ENCODE assay signal across 22 mouse cellular contexts in genomic region chr5:22074971-22075370, GRCm38 (mm10).
A peak's percentile ranks its signal among the peaks of the same experiment; 100 is the strongest.
DNase-seq lines count a peak whose midpoint lies in the region; ATAC-seq lines count a peak whose summit lies in the region.
"Had no signal": no experiment of that assay in that cellular context is flagged by ENCODE, and none has a peak within 500 bp of the region (broad histone marks: within the 10 kb centered on the region; RNA-seq: fewer than 3 reads in every experiment).

No protein-coding gene starts in this region.

- H3K27ac ChIP-seq in midbrain, embryonic 11.5 days (ENCODE audit: low read depth, low read length) = no peak overlapping the region
- no peak overlapping the region for H3K27ac ChIP-seq in midbrain, embryonic 10.5 days (replicated peaks)
- H3K27ac ChIP-seq in midbrain, embryonic 13.5 days = peak overlapping the region; percentile 30; the same call in 1 of the 2 replicates
- no peak overlapping the region for H3K27ac ChIP-seq in midbrain, embryonic 16.5 days (ENCODE audit: low read length)
- H3K27ac ChIP-seq in midbrain, embryonic 15.5 days = peak overlapping the region; percentile 45; the same call in 1 of the 2 replicates
- no peak overlapping the region for H3K27ac ChIP-seq in hindbrain, embryonic 14.5 days
- H3K27ac ChIP-seq: embryonic facial prominence, embryonic 13.5 days; embryonic facial prominence, embryonic 15.5 days; forebrain, embryonic 10.5 days; forebrain, embryonic 12.5 days had no signal

- H3K4me3 ChIP-seq in midbrain, embryonic 11.5 days (ENCODE audit: low read depth, low read length) = no peak overlapping the region
- no peak overlapping the region for H3K4me3 ChIP-seq in midbrain, embryonic 10.5 days
- no peak overlapping the region for H3K4me3 ChIP-seq in midbrain, embryonic 13.5 days (replicated peaks)
- no peak overlapping the region for H3K4me3 ChIP-seq in midbrain, embryonic 16.5 days (ENCODE audit: low read depth, low read length)
- no peak overlapping the region for H3K4me3 ChIP-seq in midbrain, embryonic 15.5 days
- H3K4me3 ChIP-seq in hindbrain, embryonic 14.5 days (replicated peaks; ENCODE audit: low read length) = no peak overlapping the region
- H3K4me3 ChIP-seq: embryonic facial prominence, embryonic 13.5 days; embryonic facial prominence, embryonic 15.5 days; erythroblast, embryonic 14.5 days; forebrain, embryonic 10.5 days; forebrain, embryonic 12.5 days had no signal

- no peak overlapping the region for H3K4me2 ChIP-seq in midbrain, embryonic 11.5 days
- no peak overlapping the region for H3K4me2 ChIP-seq in midbrain, embryonic 13.5 days (replicated peaks)
- H3K4me2 ChIP-seq in midbrain, embryonic 16.5 days (ENCODE audit: low read length) = no peak overlapping the region
- H3K4me2 ChIP-seq in midbrain, embryonic 15.5 days = no peak overlapping the region
- H3K4me2 ChIP-seq in hindbrain, embryonic 14.5 days (replicated peaks) = no peak overlapping the region
- H3K4me2 ChIP-seq: embryonic facial prominence, embryonic 13.5 days; embryonic facial prominence, embryonic 15.5 days; forebrain, embryonic 12.5 days had no signal

- 71% methylated on average over 5 of the region's 5 CpGs for WGBS in midbrain, embryonic 11.5 days
- WGBS in midbrain, embryonic 10.5 days = 74% methylated on average over 5 of the region's 5 CpGs
- 56% methylated on average over 5 of the region's 5 CpGs for WGBS in midbrain, embryonic 13.5 days
- WGBS in midbrain, embryonic 16.5 days = 45% methylated on average over 5 of the region's 5 CpGs
- WGBS in midbrain, embryonic 15.5 days = 46% methylated on average over 5 of the region's 5 CpGs
- WGBS in hindbrain, embryonic 14.5 days = 58% methylated on average over 5 of the region's 5 CpGs

- H3K36me3 ChIP-seq in midbrain, embryonic 11.5 days (ENCODE audit: control insufficient read depth, insufficient read depth, low read length) = no peaks in the 10 kb centered on the region
- 0 out of 2 replicates have a peak, but pooled peaks cover 3% of the 10 kb centered on the region for H3K36me3 ChIP-seq in midbrain, embryonic 10.5 days
- H3K36me3 ChIP-seq in midbrain, embryonic 13.5 days = no peaks in the 10 kb centered on the region
- H3K36me3 ChIP-seq in midbrain, embryonic 16.5 days (ENCODE audit: control insufficient read depth, insufficient read depth, low read length) = no peaks in the 10 kb centered on the region
- H3K36me3 ChIP-seq in midbrain, embryonic 15.5 days (replicated peaks) = no peaks in the 10 kb centered on the region
- no peaks in the 10 kb centered on the region for H3K36me3 ChIP-seq in hindbrain, embryonic 14.5 days (replicated peaks; ENCODE audit: control insufficient read depth, insufficient read depth)
- H3K36me3 ChIP-seq: embryonic facial prominence, embryonic 13.5 days; embryonic facial prominence, embryonic 15.5 days; forebrain, embryonic 12.5 days had no signal

- ATAC-seq in midbrain, embryonic 11.5 days (ENCODE audit: low FRiP score) = 0 out of 2 replicates have a peak, but pooled peaks have one; percentile 50
- peak; percentile 79 for ATAC-seq in midbrain, embryonic 13.5 days
- no peak for ATAC-seq in midbrain, embryonic 16.5 days
- no peak for ATAC-seq in midbrain, embryonic 15.5 days (replicated peaks)
- no peak for ATAC-seq in hindbrain, embryonic 14.5 days (ENCODE audit: low FRiP score)
- ATAC-seq: forebrain, embryonic 14.5 days had no signal

- no peaks in the 10 kb centered on the region for H3K4me1 ChIP-seq in midbrain, embryonic 11.5 days (ENCODE audit: control insufficient read depth, insufficient read depth, low read length)
- H3K4me1 ChIP-seq in midbrain, embryonic 10.5 days = no peaks in the 10 kb centered on the region
- peaks cover 5% of the 10 kb centered on the region; the same call in 1 of the 2 replicates for H3K4me1 ChIP-seq in midbrain, embryonic 13.5 days (replicated peaks)
- no peaks in the 10 kb centered on the region for H3K4me1 ChIP-seq in midbrain, embryonic 16.5 days (ENCODE audit: control insufficient read depth, insufficient read depth, low read length)
- peaks cover 5% of the 10 kb centered on the region; the same call in 1 of the 2 replicates for H3K4me1 ChIP-seq in midbrain, embryonic 15.5 days
- no peaks in the 10 kb centered on the region for H3K4me1 ChIP-seq in hindbrain, embryonic 14.5 days (replicated peaks; ENCODE audit: control insufficient read depth, insufficient read depth, low read length)
- H3K4me1 ChIP-seq: embryonic facial prominence, embryonic 13.5 days; embryonic facial prominence, embryonic 15.5 days; forebrain, embryonic 12.5 days had no signal

- no peaks in the 10 kb centered on the region for H3K27me3 ChIP-seq in midbrain, embryonic 11.5 days (ENCODE audit: control insufficient read depth, insufficient read depth, low read length)
- no peaks in the 10 kb centered on the region for H3K27me3 ChIP-seq in midbrain, embryonic 10.5 days (ENCODE audit: low read depth, poor library complexity, severe bottlenecking)
- no peaks in the 10 kb centered on the region for H3K27me3 ChIP-seq in midbrain, embryonic 13.5 days
- H3K27me3 ChIP-seq in midbrain, embryonic 16.5 days (ENCODE audit: control insufficient read depth, insufficient read depth, low read depth, low read length) = no peaks in the 10 kb centered on the region
- H3K27me3 ChIP-seq in midbrain, embryonic 15.5 days (replicated peaks) = no peaks in the 10 kb centered on the region
- peaks cover 4% of the 10 kb centered on the region for H3K27me3 ChIP-seq in hindbrain, embryonic 14.5 days (ENCODE audit: control insufficient read depth, insufficient read depth, low read length)
- H3K27me3 ChIP-seq: embryonic facial prominence, embryonic 13.5 days; embryonic facial prominence, embryonic 15.5 days had no signal

- no peak overlapping the region for H3K9ac ChIP-seq in midbrain, embryonic 11.5 days (ENCODE audit: low read length)
- no peak overlapping the region for H3K9ac ChIP-seq in midbrain, embryonic 13.5 days (replicated peaks)
- no peak overlapping the region for H3K9ac ChIP-seq in midbrain, embryonic 16.5 days (ENCODE audit: low read depth, low read length)
- H3K9ac ChIP-seq in midbrain, embryonic 15.5 days = no peak overlapping the region
- H3K9ac ChIP-seq in hindbrain, embryonic 14.5 days = no peak overlapping the region
- H3K9ac ChIP-seq: embryonic facial prominence, embryonic 13.5 days; embryonic facial prominence, embryonic 15.5 days; forebrain, embryonic 12.5 days had no signal

- no peak for DNase-seq in midbrain, embryonic 11.5 days (ENCODE audit: low spot score, missing footprints)
- no peak for DNase-seq in midbrain, embryonic 10.5 days (ENCODE audit: low spot score)
- DNase-seq in hindbrain, embryonic 14.5 days (ENCODE audit: low spot score) = no peak
- DNase-seq: adrenal gland, adult 2 months; adrenal gland, postnatal 10 days; adrenal gland, postnatal 25 days; cerebellum, adult 11 months; cerebellum, adult 18-20 months; cerebellum, adult 8-10 months; cerebellum, adult 9-11 months; cerebellum, postnatal 14 days; cerebellum, postnatal 36 days; embryo, embryonic 11 days had no signal

- H3K9me3 ChIP-seq in midbrain, embryonic 11.5 days (ENCODE audit: control insufficient read depth, low read length) = no peaks in the 10 kb centered on the region
- 0 out of 2 replicates have a peak, but pooled peaks cover 5% of the 10 kb centered on the region for H3K9me3 ChIP-seq in midbrain, embryonic 10.5 days (replicated peaks)
- H3K9me3 ChIP-seq in midbrain, embryonic 13.5 days = 0 out of 2 replicates have a peak, but pooled peaks cover 3% of the 10 kb centered on the region
- no peaks in the 10 kb centered on the region for H3K9me3 ChIP-seq in midbrain, embryonic 16.5 days (replicated peaks; ENCODE audit: control insufficient read depth, low read length, poor library complexity, severe bottlenecking)
- H3K9me3 ChIP-seq in midbrain, embryonic 15.5 days = no peaks in the 10 kb centered on the region
- no peaks in the 10 kb centered on the region for H3K9me3 ChIP-seq in hindbrain, embryonic 14.5 days (ENCODE audit: control insufficient read depth, low read length)
- H3K9me3 ChIP-seq: embryonic facial prominence, embryonic 13.5 days; embryonic facial prominence, embryonic 15.5 days; forebrain, embryonic 12.5 days had no signal

Comparison
In these comparisons a context has a peak if more than half of its experiments do, and no peak if none do; other contexts are left out.
1. ATAC-seq: peak in midbrain, embryonic 11.5 days (single experiment) and midbrain, embryonic 13.5 days (single experiment); none in midbrain, embryonic 16.5 days (single experiment), midbrain, embryonic 15.5 days (single experiment) and hindbrain, embryonic 14.5 days (single experiment).
2. H3K27ac ChIP-seq: peak in midbrain, embryonic 13.5 days (single experiment) and midbrain, embryonic 15.5 days (single experiment); none in midbrain, embryonic 11.5 days (single experiment), midbrain, embryonic 10.5 days (single experiment), midbrain, embryonic 16.5 days (single experiment) and hindbrain, embryonic 14.5 days (single experiment).